Mouse (Mus musculus) stomach, postnatal 0 days (tissue): ENCODE data around the gene Hist1h4h. TPM values are rescaled to one million over a fixed set of nuclear protein-coding genes. Genes with fewer than 3 reads are reported as not detected.

Experiments
- ATAC-seq: fragments of 200-750 bp; cut with Nextera tagmentation; 2 replicates; pipeline ENCODE4 v1.8.0; 2017; ENCODE audit not compliant: low FRiP score, low TSS enrichment
- DNase-seq: peaks from one replicate; pipeline ENCODE4 v3.0.0-alpha.2; 2016; ENCODE audit warnings: low spot score
- H3K27ac ChIP-seq: fragments of 300-500 bp; sonication (generic); replicated peaks from 2 replicates; pipeline ENCODE4 v1.5.1; 2014; ENCODE audit warnings: mild to moderate bottlenecking, control low read depth
- H3K27me3 ChIP-seq: fragments of 300-500 bp; sonication (generic); 2 replicates; pipeline ENCODE4 v1.6.1; 2014; ENCODE audit warnings: low read length; ENCODE audit not compliant: control insufficient read depth, insufficient read depth
- H3K36me3 ChIP-seq: fragments of 300-500 bp; sonication (generic); 2 replicates; pipeline ENCODE4 v1.6.1; 2014; ENCODE audit warnings: low read length, mixed read lengths; ENCODE audit not compliant: control insufficient read depth, insufficient read depth
- H3K4me1 ChIP-seq: fragments of 300-500 bp; sonication (generic); replicated peaks from 2 replicates; pipeline ENCODE4 v1.6.1; 2014; ENCODE audit warnings: antibody characterized with exemption; ENCODE audit not compliant: control insufficient read depth, insufficient read depth
- H3K4me2 ChIP-seq: fragments of 300-500 bp; sonication (generic); replicated peaks from 2 replicates; pipeline ENCODE4 v1.6.1; 2014; ENCODE audit warnings: low read depth, mild to moderate bottlenecking, control low read depth, moderate library complexity
- H3K4me3 ChIP-seq: fragments of 300-500 bp; sonication (generic); 2 replicates; pipeline ENCODE4 v1.5.1; 2014; ENCODE audit warnings: low read depth, low read length, control low read depth
- H3K9ac ChIP-seq: fragments of 300-500 bp; sonication (generic); 2 replicates; pipeline ENCODE4 v1.6.1; 2014; ENCODE audit warnings: mild to moderate bottlenecking, low read length, control low read depth, mixed read lengths
- H3K9me3 ChIP-seq: fragments of 300-500 bp; sonication (generic); 2 replicates; pipeline ENCODE4 v1.6.1; 2016; ENCODE audit warnings: low read length; ENCODE audit not compliant: control insufficient read depth
- CTCF ChIP-seq: IDR thresholded peaks from 2 replicates; pipeline ENCODE4 v1.5.1; 2016; ENCODE audit warnings: antibody characterized with exemption, low read depth, mild to moderate bottlenecking, moderate library complexity
- EP300 ChIP-seq: optimal IDR thresholded peaks from 2 replicates; pipeline ENCODE3; 2016; ENCODE audit warnings: antibody characterized with exemption
- WGBS: fragments of 180-500 bp; shearing (Covaris S2); extraction: QIAGEN DNeasy Blood & Tissue Kit; methylation state at CpG from one replicate; pipeline ENCODE4 v1.1.7; 2014; 5-methylcytosine and 5-hydroxymethylcytosine counted together
- polyA plus RNA-seq: library from polyadenylated mRNA; unstranded; fragments of >200 nt; fragmentation: Nextera tagmentation; extraction: Ambion mirVana; gene quantifications from 2 replicates; pipeline ENCODE4 v1.2.1, GENCODE M21; 2015

The Hist1h4h gene
- polyA plus RNA-seq, 1 experiment from 2014 or later = 18.3 TPM

DNA sequence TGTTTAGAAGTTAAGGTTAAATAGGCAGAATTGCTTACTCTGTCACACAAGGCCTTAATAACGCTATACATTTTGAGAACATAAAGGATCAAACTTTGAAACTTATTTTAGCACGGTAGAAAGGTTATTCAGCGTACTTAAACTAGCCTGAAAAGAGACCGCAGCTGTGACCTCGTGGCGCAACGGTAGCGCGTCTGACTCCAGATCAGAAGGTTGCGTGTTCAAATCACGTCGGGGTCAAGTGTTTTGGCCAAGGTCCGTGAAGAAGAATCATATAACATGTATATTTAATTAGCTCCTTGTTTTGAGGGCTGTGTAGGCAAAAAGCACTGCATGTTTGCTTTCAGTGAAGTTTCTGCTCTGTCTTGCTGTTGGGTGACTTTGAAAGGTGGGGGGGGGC lies 24.5 kb upstream of the Hist1h4h start:
- DNase-seq = peak; percentile 49
- 31% methylated on average over 13 of the region's 13 CpGs for WGBS

DNA sequence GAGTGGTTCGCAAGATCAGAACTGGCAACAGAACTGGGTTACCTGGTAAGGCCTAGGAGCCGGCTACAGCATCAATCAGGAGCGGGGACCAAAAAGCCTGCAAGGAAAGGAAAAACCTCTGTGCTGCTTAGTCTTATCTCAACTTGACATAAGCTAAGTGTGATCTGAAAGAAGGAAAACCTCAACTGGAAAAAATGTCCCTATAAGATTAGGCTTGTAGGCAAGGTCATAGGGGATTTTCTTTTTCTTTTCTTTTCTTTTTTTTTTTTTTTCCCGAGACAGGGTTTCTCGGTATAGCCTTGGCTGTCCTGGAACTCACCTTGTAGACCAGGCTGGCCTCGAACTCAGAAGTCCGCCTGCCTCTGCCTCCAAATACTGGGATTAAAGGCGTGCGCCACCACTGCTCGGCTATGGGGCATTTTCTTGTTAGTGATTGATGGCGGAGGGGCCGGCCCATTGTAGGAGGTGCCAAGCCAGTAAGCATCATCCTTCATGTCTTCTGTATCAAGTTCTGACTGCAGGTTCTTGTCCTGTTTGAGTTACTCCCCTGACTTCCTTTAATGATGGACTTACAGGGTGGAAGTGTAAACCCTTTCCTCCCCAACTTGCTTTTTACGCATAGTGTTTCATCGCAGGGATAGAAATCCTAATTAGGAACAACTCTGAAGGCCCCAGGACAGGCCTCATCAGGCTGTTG lies 23.9 kb upstream of the Hist1h4h start:
- Histone ChIP-seq H3K9ac (no peak overlapping the region), H3K36me3 (no peaks in the 10 kb centered on the region), H3K4me3 (no peak overlapping the region), H3K9me3 (no peaks in the 10 kb centered on the region), H3K27me3 (no peaks in the 10 kb centered on the region), H3K4me2 (no peak overlapping the region), H3K4me1 (no peaks in the 10 kb centered on the region), H3K27ac (no peak overlapping the region)
- DNase-seq (no peak), ATAC-seq (peak; percentile 29; the same call in 1 of the 2 replicates)
- TF ChIP-seq CTCF = no peak
- TF ChIP-seq EP300 = no peak
- 48% methylated on average over 14 of the region's 14 CpGs for WGBS

More for the DNA sequence above, 24.5 kb upstream of the Hist1h4h start:
- no peaks in the 10 kb centered on the region for H3K36me3 ChIP-seq
- H3K4me3 ChIP-seq = no peak overlapping the region
- H3K9ac ChIP-seq = no peak overlapping the region
- H3K27ac ChIP-seq = no peak overlapping the region
- 0 out of 2 replicates have a peak, but pooled peaks have one; percentile 24 for ATAC-seq
- no peaks in the 10 kb centered on the region for H3K9me3 ChIP-seq
- H3K27me3 ChIP-seq = no peaks in the 10 kb centered on the region
- H3K4me2 ChIP-seq = peak overlapping the region; percentile 30; the same call in 1 of the 2 replicates
- TF ChIP-seq CTCF = no peak
- no peak for TF ChIP-seq EP300
- no peaks in the 10 kb centered on the region for H3K4me1 ChIP-seq

DNA sequence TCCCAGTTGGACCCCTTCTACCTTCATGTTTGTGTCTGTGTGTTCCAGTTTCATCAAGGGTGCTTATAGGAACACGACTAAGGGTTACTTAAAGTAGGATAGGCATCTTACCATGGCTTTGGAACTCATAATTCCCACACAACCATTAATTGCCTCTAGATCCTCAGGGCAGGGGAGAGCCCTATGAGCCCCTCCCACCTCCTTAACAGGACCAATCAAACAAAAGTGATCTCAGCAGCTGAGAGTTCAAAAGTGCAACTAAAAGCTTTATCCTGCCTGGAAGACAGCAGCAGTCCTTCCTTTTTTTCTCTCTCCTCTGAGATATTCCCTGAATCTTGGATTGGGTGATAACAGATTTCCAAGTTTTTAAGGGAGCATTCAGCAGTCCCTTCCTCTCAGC lies 20.7 kb upstream of the Hist1h4h start:
- TF ChIP-seq EP300 (no peak), CTCF (no peak)
- DNase-seq (no peak), ATAC-seq (no peak)
- H3K4me3 ChIP-seq = no peak overlapping the region
- no peak overlapping the region for H3K4me2 ChIP-seq
- H3K36me3 ChIP-seq = no peaks in the 10 kb centered on the region
- no peaks in the 10 kb centered on the region for H3K4me1 ChIP-seq
- no peak overlapping the region for H3K9ac ChIP-seq
- no peaks in the 10 kb centered on the region for H3K9me3 ChIP-seq
- 28% methylated on average over 1 of the region's 1 CpGs for WGBS
- H3K27me3 ChIP-seq = no peaks in the 10 kb centered on the region
- H3K27ac ChIP-seq = no peak overlapping the region

DNA sequence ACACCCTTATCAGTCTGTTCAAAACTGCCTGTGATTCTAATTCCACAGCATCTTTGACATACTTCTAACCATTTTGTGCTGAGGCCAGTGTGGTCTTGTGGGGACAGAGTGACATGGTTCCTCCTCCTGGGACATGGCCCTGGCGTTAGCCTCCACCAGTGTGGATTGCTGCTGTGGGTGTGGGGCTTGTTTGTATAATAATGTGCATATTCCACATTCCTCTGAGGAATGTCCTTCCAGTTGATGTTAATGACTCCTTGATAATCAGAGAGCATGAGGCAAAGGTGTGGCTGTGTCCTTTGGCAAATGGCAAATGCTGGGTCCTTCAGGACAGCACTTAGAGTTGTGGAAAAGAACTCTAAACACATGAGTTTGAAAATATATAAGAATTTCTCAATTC lies 17.3 kb upstream of the Hist1h4h start:
- no peak overlapping the region for H3K4me2 ChIP-seq
- DNase-seq = no peak
- H3K4me1 ChIP-seq = no peaks in the 10 kb centered on the region
- no peak overlapping the region for H3K9ac ChIP-seq
- TF ChIP-seq EP300 = no peak
- TF ChIP-seq CTCF = no peak
- ATAC-seq = no peak
- H3K36me3 ChIP-seq = no peaks in the 10 kb centered on the region
- no peaks in the 10 kb centered on the region for H3K27me3 ChIP-seq
- H3K4me3 ChIP-seq = no peak overlapping the region
- H3K27ac ChIP-seq = no peak overlapping the region
- 82% methylated on average over 1 of the region's 1 CpGs for WGBS
- H3K9me3 ChIP-seq = no peaks in the 10 kb centered on the region

DNA sequence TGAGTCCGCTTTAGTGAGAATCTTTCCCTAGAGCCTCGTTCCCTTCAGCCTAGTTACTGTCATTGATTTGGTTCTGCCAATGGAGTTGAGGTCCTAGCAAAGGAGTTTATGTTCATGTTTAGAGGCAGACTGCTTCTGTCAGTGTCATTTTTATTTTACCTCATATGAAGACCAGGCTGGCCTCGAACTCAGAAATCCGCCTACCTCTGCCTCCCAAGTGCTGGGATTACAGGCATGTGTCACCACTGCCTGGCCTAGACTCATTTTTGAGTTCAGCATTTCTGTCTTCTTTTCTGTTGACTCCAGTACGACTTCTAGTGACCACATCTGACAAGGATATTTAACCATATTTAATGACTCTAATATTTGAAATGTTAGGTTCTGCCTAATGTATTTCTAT lies 15.6 kb upstream of the Hist1h4h start:
- H3K36me3 ChIP-seq = no peaks in the 10 kb centered on the region
- DNase-seq (no peak), ATAC-seq (no peak)
- H3K4me3 ChIP-seq = no peak overlapping the region
- H3K27ac ChIP-seq = no peak overlapping the region
- H3K4me1 ChIP-seq = no peaks in the 10 kb centered on the region
- no peaks in the 10 kb centered on the region for H3K9me3 ChIP-seq
- WGBS = 80% methylated on average over 5 of the region's 5 CpGs
- H3K27me3 ChIP-seq = no peaks in the 10 kb centered on the region
- H3K4me2 ChIP-seq = no peak overlapping the region
- H3K9ac ChIP-seq = no peak overlapping the region
- no peak for TF ChIP-seq CTCF
- TF ChIP-seq EP300 = no peak

DNA sequence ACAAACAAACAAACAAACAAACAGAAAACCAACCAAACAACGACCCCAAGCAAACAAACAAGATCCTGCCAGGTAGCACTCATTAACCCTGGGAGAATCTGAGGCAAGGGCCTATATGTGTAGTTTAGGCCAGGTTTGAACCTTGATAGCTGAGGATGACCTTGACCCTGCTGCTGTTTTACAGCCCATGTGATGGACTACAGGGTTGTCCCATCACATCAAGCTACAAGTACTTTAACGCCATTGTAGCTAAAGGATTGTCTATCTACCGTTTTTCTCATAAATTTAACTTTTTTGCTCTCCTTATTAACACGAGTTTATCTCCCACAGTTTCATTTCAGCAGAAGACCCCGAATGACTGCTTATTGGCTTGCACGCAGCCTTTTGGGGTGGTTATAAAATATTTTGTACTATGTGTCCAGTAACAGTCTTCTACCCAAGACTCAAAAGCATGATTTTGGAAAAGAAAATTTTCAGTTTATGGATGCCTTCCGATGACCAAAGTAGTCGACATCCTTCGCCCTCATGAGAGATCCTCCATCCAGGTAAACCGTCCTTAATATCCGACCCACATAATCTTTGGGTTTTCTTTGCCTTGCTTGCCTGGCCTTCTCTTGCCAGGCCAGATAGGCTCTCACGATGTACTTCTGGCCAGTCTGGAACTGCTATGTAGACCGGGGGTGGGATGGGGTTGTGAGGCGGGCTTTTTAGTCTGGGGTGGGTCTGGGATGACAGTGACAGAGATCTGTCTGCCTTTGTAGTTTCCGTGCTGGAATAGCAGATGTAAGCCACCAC lies 14.8 kb upstream of the Hist1h4h start:
- Histone ChIP-seq H3K4me2 (peak overlapping the region; percentile 31; the same call in 1 of the 2 replicates), H3K36me3 (no peaks in the 10 kb centered on the region), H3K4me3 (no peak overlapping the region), H3K9me3 (no peaks in the 10 kb centered on the region), H3K9ac (no peak overlapping the region), H3K4me1 (no peaks in the 10 kb centered on the region), H3K27ac (no peak overlapping the region), H3K27me3 (no peaks in the 10 kb centered on the region)
- ATAC-seq (no peak), DNase-seq (no peak)
- WGBS = 51% methylated on average over 15 of the region's 15 CpGs
- TF ChIP-seq CTCF = no peak
- TF ChIP-seq EP300 = no peak
